Mouse (Mus musculus): ENCODE data around the gene Creb3l4. TPM values are rescaled to one million over a fixed set of nuclear protein-coding genes. Genes with fewer than 3 reads are reported as not detected.

Gene Creb3l4
- total RNA-seq, 2 experiments from 2014 or later: 0.49 TPM; not detected in 1

GRCm38 (mm10) chr3:90190859-90191510 is 52.3 kb downstream of the Creb3l4 start:
- no peak for DNase-seq

Small RNA genes within 50 kb of the gene (microRNA-seq; reads per million reads assigned to microRNA genes)
- 0 to 0.25 reads per million in 2 experiments for gene Mir7012

Other genes with a start within 250 kb of the Creb3l4 start
- 10 to 100 TPM; 49.3 to 52.8 TPM for gene Hax1, start 244.7 kb downstream of the Creb3l4 start, total RNA-seq (2021)
- 10 to 100 TPM; 47.4 to 54.0 TPM for gene 4933434E20Rik, start 191.9 kb downstream of the Creb3l4 start, total RNA-seq (2021)
- gene Ubap2l, start 190.9 kb downstream of the Creb3l4 start, total RNA-seq (2021): 100 to 1,000 TPM; 119 to 141 TPM
- gene Tpm3, start 170.9 kb downstream of the Creb3l4 start, total RNA-seq (2021): 100 to 1,000 TPM; 277 to 366 TPM
- under 1 TPM; 0.09 to 0.11 TPM for gene Nup210l, start 139.4 kb downstream of the Creb3l4 start, total RNA-seq (2021)
- gene Rps27, start 29.9 kb downstream of the Creb3l4 start, total RNA-seq (2021): 1,000 to 10,000 TPM; 1,294 to 1,303 TPM
- 10 to 100 TPM; 14.8 to 16.6 TPM for gene Rab13, start 29.8 kb downstream of the Creb3l4 start, total RNA-seq (2021)
- gene Jtb, start 11.9 kb downstream of the Creb3l4 start, total RNA-seq (2021): 10 to 100 TPM; 48.6 to 52.8 TPM
- 10 to 100 TPM; 68.7 to 77.9 TPM for gene Slc39a1, start 4.7 kb upstream of the Creb3l4 start, total RNA-seq (2021)
- gene Crtc2, start 10.7 kb upstream of the Creb3l4 start, total RNA-seq (2021): 10 to 100 TPM; 15.1 to 18.0 TPM
- 10 to 100 TPM; 36.0 to 38.9 TPM for gene Dennd4b, start 21.7 kb upstream of the Creb3l4 start, total RNA-seq (2021)
- 10 to 100 TPM; 48.5 to 57.8 TPM for gene Gatad2b, start 49.7 kb upstream of the Creb3l4 start, total RNA-seq (2021)
- 1 to 10 TPM; 2.1 to 3.4 TPM for gene Slc27a3, start 146.4 kb upstream of the Creb3l4 start, total RNA-seq (2021)
- 10 to 100 TPM; 18.4 to 24.3 TPM for gene Ints3, start 190.1 kb upstream of the Creb3l4 start, total RNA-seq (2021)
- gene Npr1, start 222.4 kb upstream of the Creb3l4 start, total RNA-seq (2021): 10 to 100 TPM; 18.7 to 21.4 TPM
- 10 to 100 TPM; 46.4 to 50.3 TPM for gene Ilf2, start 232.6 kb upstream of the Creb3l4 start, total RNA-seq (2021)
- gene Snapin, start 247.5 kb upstream of the Creb3l4 start, total RNA-seq (2021): 10 to 100 TPM; 63.2 to 67.2 TPM